Comparison of ENCODE assay signal across 12 mouse cellular contexts in genomic region chr3:101072506-101073215, GRCm38 (mm10). TPM values are rescaled to one million over a fixed set of nuclear protein-coding genes. Genes with fewer than 3 reads are reported as not detected.
DNase-seq lines count a peak whose midpoint lies in the region; ATAC-seq and TF ChIP-seq lines count a peak whose summit lies in the region.
"Had no signal": no experiment of that assay in that cellular context is flagged by ENCODE, and none has a peak within 500 bp of the region (broad histone marks: within the 10 kb centered on the region; RNA-seq: fewer than 3 reads in every experiment).

No protein-coding gene starts in this region.

- intact Hi-C loops in gastrocnemius, postnatal 14 days (cut with DNase I; ENCODE audit: low total_unique reads): no loop called here
- intact Hi-C loops in heart, postnatal 14 days (cut with DNase I): loop anchor here (5.0 kb wide), 1 partner anchor 35 kb away; no protein-coding TSS in a partner anchor

- no peaks in the 10 kb centered on the region for H3K79me2 ChIP-seq in CH12.LX (replicated peaks; ENCODE audit: control insufficient read depth, extremely low read depth, insufficient read depth, poor library complexity, severe bottlenecking)

- no peak for DNase-seq in forebrain, embryonic 11.5 days (ENCODE audit: low spot score)
- DNase-seq in forebrain, postnatal 0 days: no peak
- DNase-seq in CH12.LX (ENCODE audit: extremely low read depth): no peak
- peak; percentile 76 for DNase-seq in lung, postnatal 25 days (ENCODE audit: low spot score)
- no peak for DNase-seq in layer of hippocampus, postnatal 36 days
- DNase-seq in gastrocnemius, postnatal 14 days: no peak
- DNase-seq in heart, postnatal 14 days: no peak
- DNase-seq: layer of hippocampus, adult 9-11 months had no signal

- H3K27me3 ChIP-seq in forebrain, embryonic 11.5 days (ENCODE audit: control insufficient read depth, insufficient read depth, low read length): no peaks in the 10 kb centered on the region
- no peaks in the 10 kb centered on the region for H3K27me3 ChIP-seq in forebrain, postnatal 0 days (ENCODE audit: insufficient read depth, low read length)
- no peaks in the 10 kb centered on the region for H3K27me3 ChIP-seq in CH12.LX (replicated peaks)
- H3K27me3 ChIP-seq: heart, embryonic 15.5 days; limb, embryonic 15.5 days had no signal

- TF ChIP-seq CTCF in forebrain, postnatal 0 days (IDR thresholded peaks at IDR 0.05; ENCODE audit: low read depth): no peak
- no peak for TF ChIP-seq CTCF in CH12.LX (conservative IDR thresholded peaks at IDR 0.05 in 1 of 2, IDR thresholded peaks at IDR 0.05 in 1 of 2; ENCODE audit: low read depth in 2 of 2, low read length in 2 of 2)
- TF ChIP-seq CTCF in embryonic fibroblast, embryonic 13.5 days (IDR thresholded peaks at IDR 0.05; ENCODE audit: borderline replicate concordance, insufficient read depth, low read length): no peak

- no peak overlapping the region for H3K4me2 ChIP-seq in forebrain, embryonic 11.5 days (ENCODE audit: low read depth, low read length, severe bottlenecking)
- no peak overlapping the region for H3K4me2 ChIP-seq in forebrain, postnatal 0 days (ENCODE audit: low read depth)
- H3K4me2 ChIP-seq in CH12.LX (ENCODE audit: insufficient read depth, low read depth, poor library complexity, severe bottlenecking): peak overlapping the region; percentile 25
- H3K4me2 ChIP-seq: heart, embryonic 15.5 days; limb, embryonic 15.5 days had no signal

- no peak overlapping the region for H3K9ac ChIP-seq in forebrain, embryonic 11.5 days (ENCODE audit: low read length)
- no peak overlapping the region for H3K9ac ChIP-seq in forebrain, postnatal 0 days
- no peak overlapping the region for H3K9ac ChIP-seq in CH12.LX (ENCODE audit: insufficient read depth, low read depth)
- H3K9ac ChIP-seq: heart, embryonic 15.5 days; limb, embryonic 15.5 days had no signal

- no peaks in the 10 kb centered on the region; the same call in 1 of the 2 replicates for H3K36me3 ChIP-seq in forebrain, embryonic 11.5 days (ENCODE audit: control insufficient read depth, insufficient read depth, low read length)
- H3K36me3 ChIP-seq in forebrain, postnatal 0 days (ENCODE audit: insufficient read depth): peaks cover 13% of the 10 kb centered on the region
- no peaks in the 10 kb centered on the region for H3K36me3 ChIP-seq in CH12.LX (replicated peaks in 1 of 2; ENCODE audit: control insufficient read depth in 1 of 2, insufficient read depth in 1 of 2, low read length in 1 of 2)
- H3K36me3 ChIP-seq: heart, embryonic 15.5 days had no signal

- TF ChIP-seq EP300 in CH12.LX (IDR thresholded peaks at IDR 0.05; ENCODE audit: low read length): no peak

- dilution Hi-C loops in CH12.LX (cut with MboI; ENCODE audit: extremely low pct_ligation_motif_present, extremely low pct_unique_long_range_greater_than_20kb, low sequenced_read_pairs): no loop called here

- no peaks in the 10 kb centered on the region for H3K9me3 ChIP-seq in forebrain, embryonic 11.5 days (ENCODE audit: control insufficient read depth, low read length)
- no peaks in the 10 kb centered on the region for H3K9me3 ChIP-seq in forebrain, postnatal 0 days (ENCODE audit: low read length)
- H3K9me3 ChIP-seq in CH12.LX (replicated peaks; ENCODE audit: low read length): no peaks in the 10 kb centered on the region
- H3K9me3 ChIP-seq: heart, embryonic 15.5 days; limb, embryonic 15.5 days had no signal

- peak overlapping the region; percentile 92; the same call in 1 of the 2 replicates for H3K27ac ChIP-seq in forebrain, embryonic 11.5 days (ENCODE audit: low read depth, low read length)
- no peak overlapping the region for H3K27ac ChIP-seq in forebrain, postnatal 0 days (ENCODE audit: low read depth, low read length)
- H3K27ac ChIP-seq in CH12.LX (ENCODE audit: insufficient read depth, low read depth): no peak overlapping the region
- H3K27ac ChIP-seq in embryonic fibroblast, embryonic 13.5 days (ENCODE audit: insufficient read depth, low read length): peak overlapping the region; percentile 80; the same call in 1 of the 2 replicates
- H3K27ac ChIP-seq: heart, embryonic 15.5 days; limb, embryonic 15.5 days had no signal

- no peak overlapping the region for H3K4me3 ChIP-seq in forebrain, embryonic 11.5 days (ENCODE audit: low read depth, low read length)
- H3K4me3 ChIP-seq in forebrain, postnatal 0 days (ENCODE audit: low read depth, low read length): no peak overlapping the region
- no peak overlapping the region for H3K4me3 ChIP-seq in CH12.LX (replicated peaks in 1 of 3; ENCODE audit: low read depth in 2 of 3, low read length in 2 of 3, poor library complexity in 1 of 3)
- no peak overlapping the region for H3K4me3 ChIP-seq in embryonic fibroblast, embryonic 13.5 days (ENCODE audit: insufficient read depth, low read length)
- H3K4me3 ChIP-seq: heart, embryonic 15.5 days; limb, embryonic 15.5 days had no signal

- no peak for ATAC-seq in forebrain, embryonic 11.5 days (replicated peaks; ENCODE audit: low FRiP score)
- ATAC-seq in forebrain, postnatal 0 days: no peak
- ATAC-seq: activated CD4-positive, CD25-positive, alpha-beta regulatory T cell, adult 4 months had no signal

- in situ Hi-C loops in CH12.LX (cut with MboI; ENCODE audit: low pct_ligation_motif_present, low pct_unique_long_range_greater_than_20kb, low sequenced_read_pairs): no loop called here

- no peak for TF ChIP-seq POLR2A in CH12.LX (IDR thresholded peaks at IDR 0.05; ENCODE audit: low read depth, low read length)
- no peak for TF ChIP-seq POLR2A in embryonic fibroblast, embryonic 13.5 days (IDR thresholded peaks at IDR 0.05; ENCODE audit: low read depth, low read length)

- WGBS in forebrain, embryonic 11.5 days: 82% methylated on average over 15 of the region's 15 CpGs
- WGBS in forebrain, postnatal 0 days: 85% methylated on average over 15 of the region's 15 CpGs

- H3K4me1 ChIP-seq in forebrain, embryonic 11.5 days (replicated peaks; ENCODE audit: control insufficient read depth, insufficient read depth, low read length): peaks cover 28% of the 10 kb centered on the region
- H3K4me1 ChIP-seq in forebrain, postnatal 0 days (ENCODE audit: insufficient read depth): no peaks in the 10 kb centered on the region
- peaks cover 4 to 7% of the 10 kb centered on the region in 2 experiments; a peak in 3 of 4 replicates for H3K4me1 ChIP-seq in CH12.LX (ENCODE audit: control insufficient read depth in 1 of 2, insufficient read depth in 2 of 2)
- peaks cover 43% of the 10 kb centered on the region for H3K4me1 ChIP-seq in embryonic fibroblast, embryonic 13.5 days (ENCODE audit: control insufficient read depth, insufficient read depth, low read length)

- no peak for TF ChIP-seq RAD21 in CH12.LX (IDR thresholded peaks at IDR 0.05; ENCODE audit: low read depth, low read length)

TF ChIP-seq in CH12.LX, 34 proteins besides CTCF, POLR2A, EP300 and RAD21:
- 0 out of 2 replicates have a peak, but pooled peaks have one; percentile 14 for TF ChIP-seq BHLHE40 (IDR thresholded peaks at IDR 0.05; ENCODE audit: low read depth, low read length)
- no peak for TF ChIP-seq ZNF384 (IDR thresholded peaks at IDR 0.05; ENCODE audit: low read depth, low read length)

RNA-seq across cellular contexts. Expression of gene Ptgfrn, which starts 37.4 kb away (rescaled TPM):
- 5.1 and 5.3 TPM in 2 replicates for polyA plus RNA-seq in forebrain, embryonic 11.5 days (2014; fragmentation: Nextera tagmentation; extraction: Ambion mirVana)
- total RNA-seq in forebrain, postnatal 0 days (2014; rRNA removed): 37.7 and 40.2 TPM in 2 replicates
- polyA plus RNA-seq in forebrain, postnatal 0 days (2015; fragmentation: Nextera tagmentation; extraction: Ambion mirVana): 2.7 and 3.2 TPM in 2 replicates
- total RNA-seq in CH12.LX (2012; rRNA removed) (not detected in 2 replicates), CH12.LX (2014; rRNA removed) (not detected in 2 replicates)
- polyA plus RNA-seq in CH12.LX (2012; ENCODE audit: insufficient read length, low read depth): 0.04 TPM in 1 of 2 replicates, not detected in the other
- polyA plus RNA-seq in embryonic fibroblast, embryonic 13.5 days (2011; ENCODE audit: insufficient read length, low read depth, missing spikeins): 63.0 and 70.5 TPM in 2 replicates
- 10 to 100 TPM in 1 of 2 experiments, 1 to 10 TPM in 1; 9.4 to 12.1 TPM for total RNA-seq in layer of hippocampus, postnatal 36 days (2021)
- total RNA-seq in gastrocnemius, postnatal 14 days (2021): 10 to 100 TPM; 31.6 to 39.6 TPM
- total RNA-seq in heart, postnatal 14 days (2021): 10 to 100 TPM; 48.9 to 49.4 TPM

RNA-seq across cellular contexts. Expression of gene Cd101, which starts 43.3 kb away (rescaled TPM):
- 0.07 TPM in 1 of 2 replicates, not detected in the other for polyA plus RNA-seq in forebrain, embryonic 11.5 days (2014; fragmentation: Nextera tagmentation; extraction: Ambion mirVana)
- total RNA-seq in forebrain, postnatal 0 days (2014; rRNA removed): 0.23 and 0.43 TPM in 2 replicates
- 0.11 TPM in 1 of 2 replicates, not detected in the other for polyA plus RNA-seq in forebrain, postnatal 0 days (2015; fragmentation: Nextera tagmentation; extraction: Ambion mirVana)
- total RNA-seq in CH12.LX (2012; rRNA removed) (not detected in 2 replicates), CH12.LX (2014; rRNA removed) (not detected in 2 replicates)
- polyA plus RNA-seq in CH12.LX (2012; ENCODE audit: insufficient read length, low read depth): not detected in 2 replicates
- not detected in 2 replicates for polyA plus RNA-seq in embryonic fibroblast, embryonic 13.5 days (2011; ENCODE audit: insufficient read length, low read depth, missing spikeins)
- total RNA-seq in layer of hippocampus, postnatal 36 days (2021): under 1 TPM; 0.25 to 0.48 TPM
- total RNA-seq in gastrocnemius, postnatal 14 days (2021): under 1 TPM; 0.39 to 0.55 TPM
- total RNA-seq in heart, postnatal 14 days (2021): under 1 TPM; 0.37 to 0.43 TPM

Comparison
In these comparisons a context has a peak if more than half of its experiments do, and no peak if none do; other contexts are left out.
1. H3K27ac ChIP-seq: peak in forebrain, embryonic 11.5 days (single experiment) and embryonic fibroblast, embryonic 13.5 days (single experiment); none in forebrain, postnatal 0 days (single experiment) and CH12.LX (single experiment).
2. RNA of gene Ptgfrn, which starts 37.4 kb away (total RNA-seq): 48.9 to 49.4 TPM in heart, postnatal 14 days, 37.7 to 40.2 TPM in forebrain, postnatal 0 days, 31.6 to 39.6 TPM in gastrocnemius, postnatal 14 days and 9.4 to 12.1 TPM in layer of hippocampus, postnatal 36 days; not detected in CH12.LX; every median in the first group is over 10 times any median in the second.